Mouse (Mus musculus) frontal cortex, adult 2 months (tissue): ENCODE measurements around the gene Dcps. TPM values are rescaled to one million over a fixed set of nuclear protein-coding genes. Genes with fewer than 3 reads are reported as not detected.

Experiments
- DNase-seq, 2 experiments: peaks; one replicate each; pipeline ENCODE4 v3.0.0; 2022; ENCODE audit warnings: low spot score in 1 of 2; ENCODE audit errors: extremely low spot score in 1 of 2
- polyA plus RNA-seq: library from polyadenylated mRNA; depleted of rRNA; stranded (reverse); fragments of >200 nt; gene quantifications from 2 replicates; pipeline ENCODE4 v1.2.3, GENCODE M21; 2012; rRNA removed

Dcps gene
- polyA plus RNA-seq, 1 experiment: 23.6 TPM

GRCm38 (mm10) chr9:35111941-35112595 lies 63.8 kb downstream of the Dcps start:
- no peak for DNase-seq

GRCm38 (mm10) chr9:35111446-35111845 lies 64.4 kb downstream of the Dcps start:
- DNase-seq: no peak

- no peak for DNase-seq
Observed at GRCm38 (mm10) chr9:35110567-35110966, 65.3 kb downstream of the Dcps start.

GRCm38 (mm10) chr9:35110051-35110450 lies 65.8 kb downstream of the Dcps start:
- no peak for DNase-seq

GRCm38 (mm10) chr9:35108916-35109315 lies 66.9 kb downstream of the Dcps start:
- peak; percentile 73 to 79 for DNase-seq

GRCm38 (mm10) chr9:35108066-35108465 lies 67.8 kb downstream of the Dcps start:
- DNase-seq: no peak

GRCm38 (mm10) chr9:35107396-35107795 lies 68.5 kb downstream of the Dcps start:
- no peak for DNase-seq

- no peak for DNase-seq
Observed at GRCm38 (mm10) chr9:35105884-35106880, 69.7 kb downstream of the Dcps start.

GRCm38 (mm10) chr9:35105438-35105837 lies 70.4 kb downstream of the Dcps start:
- no peak for DNase-seq

GRCm38 (mm10) chr9:35104711-35105110 lies 71.2 kb downstream of the Dcps start:
- no peak for DNase-seq

GRCm38 (mm10) chr9:35098762-35099161 lies 77.1 kb downstream of the Dcps start:
- no peak for DNase-seq

- DNase-seq: no peak
Observed at GRCm38 (mm10) chr9:35097901-35098300, 78.0 kb downstream of the Dcps start.

- no peak for DNase-seq
Observed at GRCm38 (mm10) chr9:35095726-35096125, 80.1 kb downstream of the Dcps start.

GRCm38 (mm10) chr9:35093350-35093749 lies 82.5 kb downstream of the Dcps start:
- DNase-seq: no peak

GRCm38 (mm10) chr9:35092904-35093303 lies 83.0 kb downstream of the Dcps start:
- DNase-seq: no peak

Other genes with a start within 250 kb of the Dcps start
- 10.2 and 14.8 TPM in 2 replicates for gene St3gal4, start 56.8 kb downstream of the Dcps start, polyA plus RNA-seq
- gene Srpr, start 24.1 kb upstream of the Dcps start, polyA plus RNA-seq: 43.9 and 48.8 TPM in 2 replicates
- gene Tirap, start 24.2 kb upstream of the Dcps start, polyA plus RNA-seq: 1.8 and 1.9 TPM in 2 replicates
- 52.8 and 59.7 TPM in 2 replicates for gene Foxred1, start 35.0 kb upstream of the Dcps start, polyA plus RNA-seq
- gene Fam118b, start 91.7 kb upstream of the Dcps start, polyA plus RNA-seq: 20.0 and 21.4 TPM in 2 replicates
- 10.0 and 10.8 TPM in 2 replicates for gene Rpusd4, start 91.8 kb upstream of the Dcps start, polyA plus RNA-seq
- gene Cdon, start 245.1 kb upstream of the Dcps start, polyA plus RNA-seq: 5.6 and 7.3 TPM in 2 replicates